Mouse (Mus musculus): Measurements from ENCODE around the gene Park7. TPM values are rescaled to one million over a fixed set of nuclear protein-coding genes. Genes with fewer than 3 reads are reported as not detected.
A peak's percentile ranks its signal among the peaks of the same experiment; 100 is the strongest.

Gene Park7
- total and polyA plus RNA-seq, 3 experiments = 438 to 480 TPM; not detected in 1

- Histone ChIP-seq H3K36me3 (ENCODE audit: control insufficient read depth in 1 of 2, insufficient read depth in 2 of 2, low read length in 2 of 2) (no peaks in the 10 kb centered on the region; a peak in 1 of 4 replicates), H3K4me1 (ENCODE audit: control insufficient read depth in 1 of 2, insufficient read depth in 2 of 2, low read length in 2 of 2) (peaks cover 0 to 5% of the 10 kb centered on the region in 2 experiments; a peak in 1 of 4 replicates), H3K79me2 (ENCODE audit: control insufficient read depth, insufficient read depth, low read length, poor library complexity) (no peaks in the 10 kb centered on the region), H3K27ac (ENCODE audit: control insufficient read depth, low read depth, low read length) (no peak overlapping the region), H3K9ac (ENCODE audit: control insufficient read depth, low read depth, low read length, poor library complexity, severe bottlenecking) (no peak overlapping the region), H3K9me3 (replicated peaks; ENCODE audit: insufficient read depth, low read length) (no peaks in the 10 kb centered on the region), H3K27me3 (ENCODE audit: control insufficient read depth in 1 of 2, insufficient read depth in 2 of 2, low read length in 2 of 2) (peaks cover 1 to 3% of the 10 kb centered on the region in 2 experiments; a peak in 3 of 4 replicates), H3K4me3 (ENCODE audit: control insufficient read depth in 1 of 2, insufficient read depth in 1 of 2, low read depth in 2 of 2, low read length in 2 of 2) (no peak overlapping the region)
- TF ChIP-seq TBP (IDR thresholded peaks at IDR 0.05; ENCODE audit: low read depth, low read length) (no peak), ZC3H11A (IDR thresholded peaks at IDR 0.05; ENCODE audit: low read depth, low read length) (peak; percentile 41), RAD21 (IDR thresholded peaks at IDR 0.05; ENCODE audit: low read depth, low read length) (peak; percentile 77), SMC3 (IDR thresholded peaks at IDR 0.05; ENCODE audit: low read depth, low read length) (peak; percentile 54), CHD2 (IDR thresholded peaks at IDR 0.05; ENCODE audit: low read length) (no peak), CTCF (IDR thresholded peaks at IDR 0.05 in 2 of 3, conservative IDR thresholded peaks at IDR 0.05 in 1 of 3; ENCODE audit: control insufficient read depth in 1 of 3, insufficient read depth in 1 of 3, low read depth in 2 of 3, low read length in 3 of 3, poor library complexity in 1 of 3, severe bottlenecking in 1 of 3) (peak in 2 of 3 experiments; percentile 30 to 66; a peak in 3 of 6 replicates)
- peak; percentile 40 for DNase-seq (ENCODE audit: low read depth, low spot score)
These were observed 64.3 kb downstream of the Park7 start for GRCm38 (mm10) chr4:150849964-150850363.

Other genes with a start within 250 kb of the Park7 start
- gene Errfi1, start 60.5 kb downstream of the Park7 start, total RNA-seq (2012; rRNA removed) = 2.1 and 2.3 TPM in 2 replicates
- gene Errfi1, start 60.5 kb downstream of the Park7 start, polyA plus RNA-seq (2012; ENCODE audit: insufficient read depth in 1 of 2, insufficient read length in 2 of 2, low read depth in 1 of 2, low replicate concordance in 2 of 2, missing spikeins in 1 of 2) = 1 to 10 TPM in 1 of 2 experiments, not detected in 1; 2.7 TPM
- gene Tnfrsf9, start 125 bp upstream of the Park7 start, total RNA-seq (2012; rRNA removed) = not detected in 2 replicates
- gene Tnfrsf9, start 125 bp upstream of the Park7 start, polyA plus RNA-seq (2012; ENCODE audit: insufficient read depth in 1 of 2, insufficient read length in 2 of 2, low read depth in 1 of 2, low replicate concordance in 2 of 2, missing spikeins in 1 of 2) = under 1 TPM in 1 of 2 experiments, not detected in 1; 0.14 TPM
- not detected in 2 replicates for gene Uts2, start 82.7 kb upstream of the Park7 start, total RNA-seq (2012; rRNA removed)
- not detected for gene Uts2, start 82.7 kb upstream of the Park7 start, polyA plus RNA-seq (2012; ENCODE audit: insufficient read depth in 1 of 2, insufficient read length in 2 of 2, low read depth in 1 of 2, low replicate concordance in 2 of 2, missing spikeins in 1 of 2)
- gene Per3, start 130.2 kb upstream of the Park7 start, total RNA-seq (2012; rRNA removed) = 3.0 and 3.1 TPM in 2 replicates
- 1 to 10 TPM in 1 of 2 experiments, not detected in 1; 4.5 TPM for gene Per3, start 130.2 kb upstream of the Park7 start, polyA plus RNA-seq (2012; ENCODE audit: insufficient read depth in 1 of 2, insufficient read length in 2 of 2, low read depth in 1 of 2, low replicate concordance in 2 of 2, missing spikeins in 1 of 2)
- 52.3 and 61.4 TPM in 2 replicates for gene Vamp3, start 143.5 kb upstream of the Park7 start, total RNA-seq (2012; rRNA removed)
- 10 to 100 TPM in 1 of 2 experiments, not detected in 1; 58.4 TPM for gene Vamp3, start 143.5 kb upstream of the Park7 start, polyA plus RNA-seq (2012; ENCODE audit: insufficient read depth in 1 of 2, insufficient read length in 2 of 2, low read depth in 1 of 2, low replicate concordance in 2 of 2, missing spikeins in 1 of 2)
- not detected in 2 replicates for gene Gm13090, start 175.1 kb upstream of the Park7 start, total RNA-seq (2012; rRNA removed)
- not detected for gene Gm13090, start 175.1 kb upstream of the Park7 start, polyA plus RNA-seq (2012; ENCODE audit: insufficient read depth in 1 of 2, insufficient read length in 2 of 2, low read depth in 1 of 2, low replicate concordance in 2 of 2, missing spikeins in 1 of 2)